Mouse (Mus musculus): ENCODE measurements around the gene Mrpl32. TPM values are rescaled to one million over a fixed set of nuclear protein-coding genes. Genes with fewer than 3 reads are reported as not detected.

The Mrpl32 gene
- total and polyA plus RNA-seq, 2 experiments from 2014 or later, result 22.7 to 104 TPM

DNA sequence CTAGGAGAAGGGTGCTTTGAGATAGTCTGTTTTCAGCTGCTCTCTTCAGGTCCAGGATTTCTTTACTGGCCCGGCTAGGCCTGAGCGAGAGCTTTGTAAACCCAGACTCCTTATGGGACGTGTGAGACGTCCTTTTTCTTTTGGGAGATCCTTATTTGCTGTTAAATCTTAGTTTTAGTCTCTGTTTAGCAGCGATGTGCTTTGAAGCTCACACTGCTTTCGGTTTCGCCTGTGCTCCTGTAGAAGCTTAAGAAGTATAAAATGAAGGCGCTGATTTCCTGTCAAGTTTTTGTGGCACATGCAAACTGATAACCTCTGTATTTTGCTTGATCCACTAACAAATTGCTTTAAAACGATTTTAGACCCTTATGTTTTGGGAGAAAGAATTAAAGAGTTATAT lies 588 bp upstream of the Mrpl32 start:
- Histone ChIP-seq H3K27ac (ENCODE audit: low read depth, low read length) (peak overlapping the region; percentile 71), H3K4me3 (ENCODE audit: low read depth, low read length) (peak overlapping the region; percentile 94), H3K9me3 (ENCODE audit: low read length) (no peaks in the 10 kb centered on the region), H3K36me3 (ENCODE audit: insufficient read depth, low read length) (peaks cover 18% of the 10 kb centered on the region), H3K27me3 (ENCODE audit: insufficient read depth, low read length) (no peaks in the 10 kb centered on the region), H3K9ac (replicated peaks; ENCODE audit: low read length, poor library complexity, severe bottlenecking) (peak overlapping the region; percentile 88), H3K4me2 (ENCODE audit: low read depth, low read length, poor library complexity, severe bottlenecking) (peak overlapping the region; percentile 49), H3K4me1 (ENCODE audit: insufficient read depth, low read length) (peaks cover 4% of the 10 kb centered on the region)
- no peak for ATAC-seq (ENCODE audit: low FRiP score)
- no peak for TF ChIP-seq CTCF (IDR thresholded peaks at IDR 0.05)
- DNase-seq (ENCODE audit: low spot score), result no peak
- 2% methylated on average over 9 of the region's 9 CpGs for WGBS

DNA sequence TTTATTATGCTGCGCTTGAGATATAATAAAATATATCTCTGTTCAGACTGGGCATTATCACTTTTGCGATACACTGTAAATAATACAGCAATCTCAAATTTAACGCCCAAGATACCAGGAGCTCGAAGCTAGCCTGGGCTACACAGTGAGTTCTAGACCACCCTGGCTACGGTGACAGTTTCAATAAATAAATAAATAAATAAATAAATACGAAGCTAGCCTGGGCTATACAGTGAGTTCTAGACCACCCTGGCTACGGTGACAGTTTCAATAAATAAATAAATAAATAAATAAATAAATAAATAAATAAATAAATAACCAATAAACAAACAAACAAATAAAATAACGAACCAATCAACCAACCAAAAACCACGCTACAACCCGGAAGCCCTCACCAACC lies 502 bp downstream of the Mrpl32 start:
- no peaks in the 10 kb centered on the region for H3K9me3 ChIP-seq (ENCODE audit: low read length)
- 7% methylated on average over 10 of the region's 10 CpGs for WGBS
- H3K27ac ChIP-seq (ENCODE audit: low read depth, low read length), result peak overlapping the region; percentile 82
- H3K9ac ChIP-seq (replicated peaks; ENCODE audit: low read length, poor library complexity, severe bottlenecking), result peak overlapping the region; percentile 71; the same call in 1 of the 2 replicates
- TF ChIP-seq CTCF (IDR thresholded peaks at IDR 0.05), result no peak
- H3K4me2 ChIP-seq (ENCODE audit: low read depth, low read length, poor library complexity, severe bottlenecking), result peak overlapping the region; percentile 54
- peak overlapping the region; percentile 94 for H3K4me3 ChIP-seq (ENCODE audit: low read depth, low read length)
- DNase-seq (ENCODE audit: low spot score) (no peak), ATAC-seq (ENCODE audit: low FRiP score) (peak; percentile 76)
- peaks cover 15% of the 10 kb centered on the region for H3K36me3 ChIP-seq (ENCODE audit: insufficient read depth, low read length)
- H3K4me1 ChIP-seq (ENCODE audit: insufficient read depth, low read length), result peaks cover 4% of the 10 kb centered on the region
- H3K27me3 ChIP-seq (ENCODE audit: insufficient read depth, low read length), result no peaks in the 10 kb centered on the region

DNA sequence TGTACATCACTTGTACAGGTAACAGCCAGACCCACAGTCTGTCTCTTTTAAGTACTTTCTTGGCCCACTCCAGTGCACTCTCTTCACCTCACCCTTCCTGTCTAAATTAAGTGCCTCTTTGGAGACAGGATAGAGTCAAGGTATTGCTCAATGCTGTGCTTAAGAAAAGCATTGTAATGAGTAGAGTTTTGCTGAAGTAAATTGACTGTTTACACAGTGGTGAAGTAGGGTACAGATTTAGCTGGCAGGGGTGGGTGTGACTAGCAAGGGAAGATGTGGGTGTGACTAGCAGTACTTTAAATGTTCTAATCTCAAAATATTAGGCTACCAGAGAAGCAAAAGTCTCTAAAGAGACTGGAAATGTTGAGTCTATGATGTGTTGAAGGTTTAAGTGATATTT lies 5.3 kb downstream of the Mrpl32 start:
- H3K9me3 ChIP-seq (ENCODE audit: low read length), result no peaks in the 10 kb centered on the region
- H3K27ac ChIP-seq (ENCODE audit: low read depth, low read length), result no peak overlapping the region
- H3K36me3 ChIP-seq (ENCODE audit: insufficient read depth, low read length), result peaks cover 9% of the 10 kb centered on the region; the same call in 1 of the 2 replicates
- H3K27me3 ChIP-seq (ENCODE audit: insufficient read depth, low read length), result no peaks in the 10 kb centered on the region
- H3K4me1 ChIP-seq (ENCODE audit: insufficient read depth, low read length), result peaks cover 4% of the 10 kb centered on the region
- H3K9ac ChIP-seq (replicated peaks; ENCODE audit: low read length, poor library complexity, severe bottlenecking), result no peak overlapping the region
- ATAC-seq (ENCODE audit: low FRiP score) (no peak), DNase-seq (ENCODE audit: low spot score) (no peak)
- H3K4me3 ChIP-seq (ENCODE audit: low read depth, low read length), result no peak overlapping the region
- H3K4me2 ChIP-seq (ENCODE audit: low read depth, low read length, poor library complexity, severe bottlenecking), result no peak overlapping the region
- TF ChIP-seq CTCF (IDR thresholded peaks at IDR 0.05), result no peak

DNA sequence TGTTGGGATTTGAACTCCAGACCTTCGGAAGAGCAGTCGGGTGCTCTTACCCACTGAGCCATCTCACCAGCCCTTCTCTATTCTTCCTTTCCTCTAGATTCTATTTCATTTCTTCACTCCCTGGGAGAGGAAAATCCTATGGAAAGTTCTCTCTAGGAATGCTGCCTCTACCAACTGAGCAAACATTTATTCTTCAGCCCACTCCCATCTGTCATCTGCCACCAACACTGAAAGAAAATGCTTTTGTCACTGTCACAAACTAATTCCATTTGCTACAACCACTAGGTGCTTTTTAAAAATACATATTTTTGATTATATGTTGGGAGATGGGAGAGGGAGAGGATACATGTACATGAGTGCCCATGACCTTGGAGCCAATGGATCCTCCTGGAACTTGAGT lies 10.2 kb downstream of the Mrpl32 start:
- DNase-seq (ENCODE audit: low spot score), result no peak
- TF ChIP-seq CTCF (IDR thresholded peaks at IDR 0.05), result no peak

DNA sequence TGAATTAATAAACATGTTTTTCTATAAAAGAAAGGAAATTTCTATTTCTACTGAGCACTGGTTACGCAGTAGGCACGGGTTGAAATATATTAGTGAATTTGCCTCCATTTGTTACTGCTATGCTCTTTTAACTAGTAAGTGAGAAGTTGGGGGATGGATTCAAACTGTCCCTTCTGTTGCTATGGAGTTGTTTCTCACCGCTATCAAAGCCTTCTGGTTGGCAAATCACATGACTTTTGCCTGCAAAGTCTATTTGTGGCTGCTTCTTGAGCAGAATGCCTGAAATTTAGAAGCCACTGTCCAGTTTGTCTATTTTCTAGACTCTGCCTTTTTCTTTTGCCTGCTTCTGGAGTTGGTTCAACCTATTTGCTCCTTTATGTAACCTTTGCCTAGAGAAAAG lies 32.6 kb downstream of the Mrpl32 start:
- no peaks in the 10 kb centered on the region for H3K36me3 ChIP-seq (ENCODE audit: insufficient read depth, low read length)
- H3K9me3 ChIP-seq (ENCODE audit: low read length), result no peaks in the 10 kb centered on the region
- no peak overlapping the region for H3K4me2 ChIP-seq (ENCODE audit: low read depth, low read length, poor library complexity, severe bottlenecking)
- ATAC-seq (ENCODE audit: low FRiP score), result no peak
- no peak overlapping the region for H3K4me3 ChIP-seq (ENCODE audit: low read depth, low read length)
- no peaks in the 10 kb centered on the region for H3K4me1 ChIP-seq (ENCODE audit: insufficient read depth, low read length)
- H3K27me3 ChIP-seq (ENCODE audit: insufficient read depth, low read length), result no peaks in the 10 kb centered on the region
- TF ChIP-seq CTCF (IDR thresholded peaks at IDR 0.05), result no peak
- DNase-seq (ENCODE audit: low spot score), result no peak
- WGBS, result 78% methylated on average over 3 of the region's 3 CpGs
- H3K9ac ChIP-seq (replicated peaks; ENCODE audit: low read length, poor library complexity, severe bottlenecking), result no peak overlapping the region
- no peak overlapping the region for H3K27ac ChIP-seq (ENCODE audit: low read depth, low read length)

More for the DNA sequence above, 10.2 kb downstream of the Mrpl32 start:
- WGBS, result 97% methylated on average over 2 of the region's 2 CpGs
- no peaks in the 10 kb centered on the region for H3K9me3 ChIP-seq (ENCODE audit: low read length)
- ATAC-seq (ENCODE audit: low FRiP score), result no peak
- no peaks in the 10 kb centered on the region for H3K4me1 ChIP-seq (ENCODE audit: insufficient read depth, low read length)
- H3K36me3 ChIP-seq (ENCODE audit: insufficient read depth, low read length), result no peaks in the 10 kb centered on the region
- H3K27ac ChIP-seq (ENCODE audit: low read depth, low read length), result no peak overlapping the region
- H3K9ac ChIP-seq (replicated peaks; ENCODE audit: low read length, poor library complexity, severe bottlenecking), result no peak overlapping the region
- H3K27me3 ChIP-seq (ENCODE audit: insufficient read depth, low read length), result no peaks in the 10 kb centered on the region
- no peak overlapping the region for H3K4me2 ChIP-seq (ENCODE audit: low read depth, low read length, poor library complexity, severe bottlenecking)
- no peak overlapping the region for H3K4me3 ChIP-seq (ENCODE audit: low read depth, low read length)

DNA sequence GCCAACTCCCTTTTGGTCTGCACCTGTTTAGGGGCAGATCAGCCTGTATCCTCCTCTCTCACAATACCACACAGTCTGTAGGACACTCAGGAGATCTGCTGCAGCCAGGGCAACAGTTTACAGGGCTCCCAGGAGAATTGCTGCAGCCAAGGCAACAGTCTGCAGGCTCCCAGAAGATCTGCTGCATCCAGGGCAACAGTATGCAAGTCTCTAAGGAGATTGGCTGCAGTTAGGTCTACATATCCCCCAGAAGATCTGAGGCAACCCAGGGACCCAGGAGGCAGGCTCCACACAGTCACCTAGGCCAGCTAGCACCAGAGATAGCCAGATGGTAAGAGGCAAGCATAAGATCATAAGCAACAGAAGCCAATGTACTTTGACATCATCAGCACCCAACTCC lies 38.8 kb downstream of the Mrpl32 start:
- H3K9me3 ChIP-seq (ENCODE audit: low read length), result no peaks in the 10 kb centered on the region
- no peak overlapping the region for H3K27ac ChIP-seq (ENCODE audit: low read depth, low read length)
- no peak overlapping the region for H3K4me2 ChIP-seq (ENCODE audit: low read depth, low read length, poor library complexity, severe bottlenecking)
- H3K36me3 ChIP-seq (ENCODE audit: insufficient read depth, low read length), result no peaks in the 10 kb centered on the region
- H3K4me1 ChIP-seq (ENCODE audit: insufficient read depth, low read length), result no peaks in the 10 kb centered on the region
- DNase-seq (ENCODE audit: low spot score) (no peak), ATAC-seq (ENCODE audit: low FRiP score) (no peak)
- no peaks in the 10 kb centered on the region for H3K27me3 ChIP-seq (ENCODE audit: insufficient read depth, low read length)
- no peak for TF ChIP-seq CTCF (IDR thresholded peaks at IDR 0.05)
- H3K9ac ChIP-seq (replicated peaks; ENCODE audit: low read length, poor library complexity, severe bottlenecking), result no peak overlapping the region
- H3K4me3 ChIP-seq (ENCODE audit: low read depth, low read length), result no peak overlapping the region
